Mouse (Mus musculus): ENCODE measurements around the gene Chodl. TPM values are rescaled to one million over a fixed set of nuclear protein-coding genes. Genes with fewer than 3 reads are reported as not detected.
A peak's percentile ranks its signal among the peaks of the same experiment; 100 is the strongest.

The Chodl gene
- polyA plus RNA-seq, 1 experiment from 2014 or later = 10.7 TPM

GRCm38 (mm10) chr16:78974099-78974498 is 43.4 kb downstream of the Chodl start:
- H3K4me3 ChIP-seq (ENCODE audit: low read depth, low read length) = no peak overlapping the region
- H3K9me3 ChIP-seq (replicated peaks; ENCODE audit: control insufficient read depth, low read length, poor library complexity, severe bottlenecking) = no peaks in the 10 kb centered on the region
- ATAC-seq = no peak
- no peak overlapping the region for H3K4me2 ChIP-seq (ENCODE audit: low read length)
- no peaks in the 10 kb centered on the region for H3K27me3 ChIP-seq (ENCODE audit: control insufficient read depth, insufficient read depth, low read depth, low read length)
- no peaks in the 10 kb centered on the region for H3K36me3 ChIP-seq (ENCODE audit: control insufficient read depth, insufficient read depth, low read length)
- H3K9ac ChIP-seq (ENCODE audit: low read depth, low read length) = no peak overlapping the region
- WGBS = 87% methylated on average over 13 of the region's 13 CpGs
- 0 out of 2 replicates have a peak, but pooled peaks cover 2% of the 10 kb centered on the region for H3K4me1 ChIP-seq (ENCODE audit: control insufficient read depth, insufficient read depth, low read length)
- H3K27ac ChIP-seq (ENCODE audit: low read length) = no peak overlapping the region

DNA sequence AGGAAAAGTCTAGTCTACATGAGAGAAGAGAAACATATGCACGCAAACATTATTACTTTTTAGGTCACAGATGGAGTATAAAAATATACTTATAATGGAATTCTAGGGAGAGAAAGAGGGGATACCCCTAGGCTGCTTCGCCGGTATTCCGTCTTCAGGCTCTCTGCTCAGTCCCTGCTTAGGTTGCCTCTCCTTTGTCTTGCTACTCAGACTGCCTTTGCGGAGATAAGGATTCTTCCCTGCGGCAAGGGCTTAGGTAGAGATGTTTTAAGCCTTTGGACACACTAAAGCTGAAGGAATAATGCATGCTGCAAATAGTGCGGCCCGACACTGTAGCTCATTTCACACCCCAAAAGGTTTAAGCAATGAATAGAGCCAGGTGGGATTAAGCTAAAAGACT is 45.6 kb downstream of the Chodl start:
- H3K9ac ChIP-seq (ENCODE audit: low read depth, low read length) = no peak overlapping the region
- peak; percentile 80 for ATAC-seq
- peak overlapping the region; percentile 30; the same call in 1 of the 2 replicates for H3K4me2 ChIP-seq (ENCODE audit: low read length)
- H3K4me3 ChIP-seq (ENCODE audit: low read depth, low read length) = no peak overlapping the region
- no peaks in the 10 kb centered on the region for H3K36me3 ChIP-seq (ENCODE audit: control insufficient read depth, insufficient read depth, low read length)
- 32% methylated on average over 8 of the region's 8 CpGs for WGBS
- H3K9me3 ChIP-seq (replicated peaks; ENCODE audit: control insufficient read depth, low read length, poor library complexity, severe bottlenecking) = no peaks in the 10 kb centered on the region
- no peaks in the 10 kb centered on the region for H3K27me3 ChIP-seq (ENCODE audit: control insufficient read depth, insufficient read depth, low read depth, low read length)
- H3K27ac ChIP-seq (ENCODE audit: low read length) = no peak overlapping the region
- 0 out of 2 replicates have a peak, but pooled peaks cover 2% of the 10 kb centered on the region for H3K4me1 ChIP-seq (ENCODE audit: control insufficient read depth, insufficient read depth, low read length)

Other genes starting within 250 kb of the Chodl start
- gene Tmprss15, start 160.1 kb downstream of the Chodl start, polyA plus RNA-seq (2015; fragmentation: Nextera tagmentation; extraction: Ambion mirVana) = 0.06 and 0.12 TPM in 2 replicates